Mouse (Mus musculus): Measurements from ENCODE around the gene Avl9.

Avl9 gene

GRCm38 (mm10) chr6:56794834-56795233, 80.1 kb downstream of the Avl9 start:
- no peak for DNase-seq (ENCODE audit: low spot score)

DNA sequence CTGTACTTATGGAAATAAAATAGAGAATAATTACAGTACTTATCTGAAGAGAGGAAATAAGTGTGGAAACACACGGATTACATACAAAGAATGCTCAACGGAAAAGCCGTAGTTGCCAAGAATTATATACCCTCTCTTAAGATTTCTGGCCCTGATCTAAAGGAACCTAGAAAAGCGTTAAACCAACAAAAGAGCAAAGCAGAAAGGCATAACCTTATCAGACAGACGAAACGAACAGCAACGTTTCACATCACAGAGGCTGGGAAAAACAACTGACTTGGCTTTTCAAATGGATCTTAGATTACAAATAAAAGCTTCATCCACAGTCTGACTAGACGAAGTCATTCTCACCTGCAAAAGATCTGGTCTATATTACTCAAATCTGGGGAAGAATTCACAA, 81.5 kb downstream of the Avl9 start:
- no peak for DNase-seq (ENCODE audit: low spot score)

- peak; percentile 46 for DNase-seq (ENCODE audit: low spot score)
Measured at GRCm38 (mm10) chr6:56796668-56797141, 82.0 kb downstream of the Avl9 start.

DNA sequence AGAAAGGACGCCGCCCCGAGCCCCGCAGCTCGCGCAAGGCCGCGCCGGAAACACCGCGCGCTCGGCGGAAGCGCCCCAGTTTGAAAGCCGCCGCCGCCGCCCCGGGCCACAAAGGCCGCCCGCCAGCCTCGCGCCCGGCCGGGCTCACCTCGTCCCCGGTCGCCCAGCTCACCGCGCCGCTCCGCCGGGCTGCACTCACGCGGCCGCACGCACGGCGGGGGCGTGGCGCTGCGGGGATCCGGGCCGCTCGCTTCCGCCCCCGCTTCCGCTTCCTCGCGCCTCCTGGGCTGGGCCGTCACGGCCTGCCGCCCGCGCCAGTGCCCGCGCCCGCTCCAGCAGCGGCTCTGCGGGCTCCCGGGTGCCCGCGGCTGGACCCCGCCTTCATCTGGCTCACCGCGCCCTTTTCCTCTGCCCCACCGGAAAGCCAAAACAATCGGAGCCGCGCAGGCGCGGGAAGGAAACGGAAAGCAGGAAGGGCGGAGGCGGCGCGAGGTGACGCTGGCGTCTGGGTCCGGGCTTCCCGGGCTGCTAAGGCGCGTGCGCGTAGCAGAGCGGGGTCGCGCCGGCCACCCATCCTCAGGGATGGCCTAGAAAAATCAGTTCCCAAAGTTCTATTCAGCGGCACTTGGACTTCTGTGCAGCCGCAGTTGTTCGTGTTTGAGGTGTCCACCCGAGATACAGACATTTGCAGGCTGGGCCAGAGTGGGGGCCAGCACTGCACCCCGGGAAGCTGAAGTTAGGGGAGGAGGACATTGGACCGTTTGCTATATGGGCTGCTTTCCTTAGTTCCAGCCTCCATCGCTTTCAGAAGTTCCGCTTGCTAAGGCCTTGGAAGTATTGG, 82.8 kb downstream of the Avl9 start, which contains the start of gene Kbtbd2:
Gene Kbtbd2, minus strand, starts transcription at position 503 of the 841 bp plus-strand sequence.
- DNase-seq (ENCODE audit: low spot score), result peak; percentile 91

GRCm38 (mm10) chr6:56798152-56798465, 83.4 kb downstream of the Avl9 start:
- peak; percentile 26 for DNase-seq (ENCODE audit: low spot score)

GRCm38 (mm10) chr6:56805026-56805425, 90.3 kb downstream of the Avl9 start:
- no peak for DNase-seq (ENCODE audit: low spot score)

DNA sequence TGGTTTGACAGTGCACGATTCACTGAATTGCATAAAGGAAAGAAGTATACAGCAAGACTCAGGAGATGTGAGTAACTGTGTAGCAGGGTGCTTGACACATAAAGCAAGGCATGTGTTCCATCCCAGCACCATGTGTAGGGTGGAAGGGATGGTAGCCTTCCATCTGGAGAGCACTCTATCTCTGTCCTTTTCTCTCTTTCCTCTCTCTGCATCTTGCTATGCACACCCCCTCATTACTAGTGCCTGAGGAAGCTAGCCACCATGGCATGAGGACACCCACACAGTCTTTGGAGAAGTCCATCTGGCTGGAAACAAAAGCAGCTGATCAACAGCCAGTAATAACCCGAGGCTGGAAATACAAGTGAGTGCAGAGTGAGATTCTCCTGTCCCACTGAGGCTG, 91.5 kb downstream of the Avl9 start:
- DNase-seq (ENCODE audit: low spot score), result no peak

DNA sequence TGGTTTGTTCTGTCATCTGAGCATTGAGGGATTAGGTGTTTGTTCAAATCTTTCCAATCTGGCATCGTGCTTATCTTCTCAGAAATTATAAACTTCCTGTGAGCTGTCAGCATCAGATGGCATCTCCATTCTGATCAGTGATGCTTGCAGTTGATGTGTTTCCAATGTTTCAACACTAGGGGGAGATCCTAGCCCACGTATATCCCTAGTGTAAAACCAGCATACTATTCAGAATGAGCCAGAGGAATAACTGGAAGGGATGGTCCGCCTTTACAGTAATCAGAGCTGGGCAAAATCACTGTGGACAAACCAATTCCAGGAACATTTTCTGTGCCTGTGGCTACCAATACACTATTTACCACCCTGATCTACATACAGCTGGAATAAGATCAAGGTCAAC, 94.0 kb downstream of the Avl9 start:
- DNase-seq (ENCODE audit: low spot score), result peak; percentile 63

All from MN1 (cell line).